ENCODE assay signal across 7 mouse cellular contexts in genomic region chr6:125146797-125147196, GRCm38 (mm10). TPM values are rescaled to one million over a fixed set of nuclear protein-coding genes. Genes with fewer than 3 reads are reported as not detected.
DNase-seq lines count a peak whose midpoint lies in the region; ATAC-seq and TF ChIP-seq lines count a peak whose summit lies in the region.

No protein-coding gene starts in this region.

- peak overlapping the region; percentile 60 for H3ac ChIP-seq in myocyte (ENCODE audit: control insufficient read depth, insufficient read length)

- no peak for TF ChIP-seq POLR2A in limb, embryonic 14.5 days (IDR thresholded peaks at IDR 0.05; ENCODE audit: borderline replicate concordance, extremely low read depth, insufficient read depth, insufficient read length)
- no peak for TF ChIP-seq POLR2A in myocyte (IDR thresholded peaks at IDR 0.05; ENCODE audit: insufficient read length, low read depth)

- no peak for ATAC-seq in neural tube, embryonic 11.5 days (ENCODE audit: insufficient read depth, low FRiP score, low TSS enrichment)
- ATAC-seq in limb, embryonic 14.5 days (ENCODE audit: low FRiP score, low read depth) = no peak

- H3K27ac ChIP-seq in neural tube, embryonic 11.5 days (ENCODE audit: low read depth, low read length) = no peak overlapping the region
- H3K27ac ChIP-seq in embryonic facial prominence, embryonic 10.5 days (replicated peaks) = no peak overlapping the region
- 0 out of 2 replicates have a peak overlapping the region, but pooled peaks have one; percentile 19 for H3K27ac ChIP-seq in limb, embryonic 14.5 days (replicated peaks; ENCODE audit: low read depth, low read length)

- no peak for DNase-seq in neural tube, embryonic 11.5 days (ENCODE audit: low spot score)
- no peak for DNase-seq in neural tube, embryonic 10.5 days (ENCODE audit: extremely low spot score, low spot score)
- DNase-seq in embryonic facial prominence, embryonic 10.5 days (ENCODE audit: low spot score) = no peak
- peak; percentile 77 to 80 for DNase-seq in heart, postnatal 10 days
- DNase-seq in limb, embryonic 14.5 days (ENCODE audit: low spot score) = no peak
- no peak for DNase-seq in embryo, embryonic 9.5 days (ENCODE audit: extremely low spot score)

- WGBS in neural tube, embryonic 11.5 days = 83% methylated on average over 4 of the region's 4 CpGs
- WGBS in embryonic facial prominence, embryonic 10.5 days = 88% methylated on average over 4 of the region's 4 CpGs
- 69% methylated on average over 4 of the region's 4 CpGs for WGBS in limb, embryonic 14.5 days

- H3K4me1 ChIP-seq in neural tube, embryonic 11.5 days (ENCODE audit: control insufficient read depth, insufficient read depth, low read length) = peaks cover 35% of the 10 kb centered on the region
- H3K4me1 ChIP-seq in embryonic facial prominence, embryonic 10.5 days = peaks cover 61% of the 10 kb centered on the region
- peaks cover 20% of the 10 kb centered on the region for H3K4me1 ChIP-seq in limb, embryonic 14.5 days (ENCODE audit: control insufficient read depth, insufficient read depth, low read length)

- no peaks in the 10 kb centered on the region for H3K27me3 ChIP-seq in neural tube, embryonic 11.5 days (ENCODE audit: control insufficient read depth, insufficient read depth, low read length)
- H3K27me3 ChIP-seq in embryonic facial prominence, embryonic 10.5 days (replicated peaks; ENCODE audit: low read depth, poor library complexity, severe bottlenecking) = no peaks in the 10 kb centered on the region
- H3K27me3 ChIP-seq in limb, embryonic 14.5 days (ENCODE audit: control insufficient read depth, insufficient read depth, low read length) = no peaks in the 10 kb centered on the region
- no peaks in the 10 kb centered on the region for H3K27me3 ChIP-seq in myocyte (ENCODE audit: control insufficient read depth, insufficient read depth, insufficient read length)

- H3K79me2 ChIP-seq in myocyte (ENCODE audit: control insufficient read depth, insufficient read depth) = peaks cover 32% of the 10 kb centered on the region

- intact Hi-C loops in heart, postnatal 10 days (cut with DNase I) = loop anchor here (5.0 kb wide), 2 partner anchors 126 to 206 kb away; no protein-coding TSS in a partner anchor

- peak overlapping the region; percentile 86 for H3K4me3 ChIP-seq in neural tube, embryonic 11.5 days (ENCODE audit: low read depth, low read length)
- peak overlapping the region; percentile 78 for H3K4me3 ChIP-seq in embryonic facial prominence, embryonic 10.5 days
- peak overlapping the region; percentile 71 for H3K4me3 ChIP-seq in limb, embryonic 14.5 days (replicated peaks; ENCODE audit: low read length)
- H3K4me3 ChIP-seq in myocyte = peak overlapping the region; percentile 98

- peak overlapping the region; percentile 86 for H3K4me2 ChIP-seq in neural tube, embryonic 11.5 days (ENCODE audit: low read depth)
- peak overlapping the region; percentile 90; the same call in 1 of the 2 replicates for H3K4me2 ChIP-seq in limb, embryonic 14.5 days (replicated peaks; ENCODE audit: low read depth, low read length, severe bottlenecking)
- peak overlapping the region; percentile 70 for H3K4me2 ChIP-seq in myocyte (ENCODE audit: low read depth)

- peak overlapping the region; percentile 39 for H3K9ac ChIP-seq in neural tube, embryonic 11.5 days (ENCODE audit: low read length)
- H3K9ac ChIP-seq in limb, embryonic 14.5 days (ENCODE audit: low read depth, low read length, severe bottlenecking) = peak overlapping the region; percentile 87

- no peaks in the 10 kb centered on the region for H3K9me3 ChIP-seq in neural tube, embryonic 11.5 days (ENCODE audit: control insufficient read depth, low read length)
- H3K9me3 ChIP-seq in embryonic facial prominence, embryonic 10.5 days = no peaks in the 10 kb centered on the region
- no peaks in the 10 kb centered on the region for H3K9me3 ChIP-seq in limb, embryonic 14.5 days (ENCODE audit: control insufficient read depth, low read length)

- H3K36me3 ChIP-seq in neural tube, embryonic 11.5 days (ENCODE audit: control insufficient read depth, insufficient read depth, low read length) = peaks cover 12% of the 10 kb centered on the region
- peaks cover 73% of the 10 kb centered on the region for H3K36me3 ChIP-seq in embryonic facial prominence, embryonic 10.5 days (replicated peaks)
- peaks cover 41% of the 10 kb centered on the region for H3K36me3 ChIP-seq in limb, embryonic 14.5 days (ENCODE audit: control insufficient read depth, insufficient read depth, low read length)
- H3K36me3 ChIP-seq in myocyte (ENCODE audit: control insufficient read depth, insufficient read depth) = peaks cover 11% of the 10 kb centered on the region

TF ChIP-seq in myocyte, 11 proteins besides CTCF, POLR2A, EP300 and RAD21:
- TF ChIP-seq SRF (IDR thresholded peaks at IDR 0.05; ENCODE audit: control insufficient read depth, insufficient read length, low read depth) (no peak), TCF3 (IDR thresholded peaks at IDR 0.05; ENCODE audit: insufficient read length, low read depth) (no peak)

RNA-seq across cellular contexts. Expression of gene Iffo1, which starts 1.8 kb away (rescaled TPM):
- polyA plus RNA-seq in neural tube, embryonic 11.5 days (2014; fragmentation: Nextera tagmentation; extraction: Ambion mirVana) = 13.8 and 16.5 TPM in 2 replicates
- 11.0 and 11.1 TPM in 2 replicates for polyA plus RNA-seq in embryonic facial prominence, embryonic 10.5 days (2016; fragmentation: Nextera tagmentation; extraction: Ambion mirVana)
- total RNA-seq in heart, postnatal 10 days (2021) = 10 to 100 TPM; 13.0 to 17.8 TPM
- 64.7 and 78.6 TPM in 2 replicates for polyA plus RNA-seq in limb, embryonic 14.5 days (2012; rRNA removed)
- 25.9 and 34.1 TPM in 2 replicates for polyA plus RNA-seq in limb, embryonic 14.5 days (2014; fragmentation: Nextera tagmentation; extraction: Ambion mirVana)
- polyA plus RNA-seq in myocyte (2012; fragmentation: generic; extraction: Trizol) = 244 TPM

RNA-seq across cellular contexts. Expression of gene Nop2, which starts 15.1 kb away (rescaled TPM):
- 62.7 and 63.4 TPM in 2 replicates for polyA plus RNA-seq in neural tube, embryonic 11.5 days (2014; fragmentation: Nextera tagmentation; extraction: Ambion mirVana)
- polyA plus RNA-seq in embryonic facial prominence, embryonic 10.5 days (2016; fragmentation: Nextera tagmentation; extraction: Ambion mirVana) = 94.1 and 99.4 TPM in 2 replicates
- total RNA-seq in heart, postnatal 10 days (2021) = 10 to 100 TPM; 23.7 to 25.3 TPM
- polyA plus RNA-seq in limb, embryonic 14.5 days (2012; rRNA removed) = 43.7 and 48.5 TPM in 2 replicates
- polyA plus RNA-seq in limb, embryonic 14.5 days (2014; fragmentation: Nextera tagmentation; extraction: Ambion mirVana) = 54.2 TPM in 2 replicates
- 55.4 TPM for polyA plus RNA-seq in myocyte (2012; fragmentation: generic; extraction: Trizol)

RNA-seq across cellular contexts. Expression of gene Gapdh, which starts 19.5 kb away (rescaled TPM):
- 2,338 and 2,354 TPM in 2 replicates for polyA plus RNA-seq in neural tube, embryonic 11.5 days (2014; fragmentation: Nextera tagmentation; extraction: Ambion mirVana)
- polyA plus RNA-seq in embryonic facial prominence, embryonic 10.5 days (2016; fragmentation: Nextera tagmentation; extraction: Ambion mirVana) = 2,731 and 2,955 TPM in 2 replicates
- total RNA-seq in heart, postnatal 10 days (2021) = 1,000 to 10,000 TPM; 3,414 to 3,559 TPM
- polyA plus RNA-seq in limb, embryonic 14.5 days (2012; rRNA removed) = 3,758 and 4,454 TPM in 2 replicates
- polyA plus RNA-seq in limb, embryonic 14.5 days (2014; fragmentation: Nextera tagmentation; extraction: Ambion mirVana) = 1,656 and 1,691 TPM in 2 replicates
- polyA plus RNA-seq in myocyte (2012; fragmentation: generic; extraction: Trizol) = 9,871 TPM

RNA-seq across cellular contexts. Expression of gene Ncapd2, which starts 44.7 kb away (rescaled TPM):
- polyA plus RNA-seq in neural tube, embryonic 11.5 days (2014; fragmentation: Nextera tagmentation; extraction: Ambion mirVana) = 137 and 139 TPM in 2 replicates
- 261 and 263 TPM in 2 replicates for polyA plus RNA-seq in embryonic facial prominence, embryonic 10.5 days (2016; fragmentation: Nextera tagmentation; extraction: Ambion mirVana)
- 10 to 100 TPM; 42.3 to 51.8 TPM for total RNA-seq in heart, postnatal 10 days (2021)
- 250 and 270 TPM in 2 replicates for polyA plus RNA-seq in limb, embryonic 14.5 days (2012; rRNA removed)
- polyA plus RNA-seq in limb, embryonic 14.5 days (2014; fragmentation: Nextera tagmentation; extraction: Ambion mirVana) = 82.9 and 96.9 TPM in 2 replicates
- 34.7 TPM for polyA plus RNA-seq in myocyte (2012; fragmentation: generic; extraction: Trizol)

RNA-seq across cellular contexts. Expression of gene Mrpl51, which starts 44.8 kb away (rescaled TPM):
- 178 and 192 TPM in 2 replicates for polyA plus RNA-seq in neural tube, embryonic 11.5 days (2014; fragmentation: Nextera tagmentation; extraction: Ambion mirVana)
- polyA plus RNA-seq in embryonic facial prominence, embryonic 10.5 days (2016; fragmentation: Nextera tagmentation; extraction: Ambion mirVana) = 207 and 214 TPM in 2 replicates
- 100 to 1,000 TPM; 272 to 283 TPM for total RNA-seq in heart, postnatal 10 days (2021)
- 56.5 and 75.0 TPM in 2 replicates for polyA plus RNA-seq in limb, embryonic 14.5 days (2012; rRNA removed)
- polyA plus RNA-seq in limb, embryonic 14.5 days (2014; fragmentation: Nextera tagmentation; extraction: Ambion mirVana) = 189 and 199 TPM in 2 replicates
- polyA plus RNA-seq in myocyte (2012; fragmentation: generic; extraction: Trizol) = 132 TPM

Comparison
In these comparisons a context has a peak if more than half of its experiments do, and no peak if none do; other contexts are left out.
1. DNase-seq: peak in heart, postnatal 10 days (2 of 2); none in neural tube, embryonic 11.5 days (single experiment), neural tube, embryonic 10.5 days (single experiment), embryonic facial prominence, embryonic 10.5 days (single experiment), limb, embryonic 14.5 days (single experiment) and embryo, embryonic 9.5 days (single experiment).
2. Peak in every context shown above with its lines, with median percentiles within 50 percentile points of each other: H3K4me2 ChIP-seq and H3K4me3 ChIP-seq.